Mouse (Mus musculus) myocyte (in vitro differentiated cells): ENCODE data around the gene Nptxr. TPM values are rescaled to one million over a fixed set of nuclear protein-coding genes. Genes with fewer than 3 reads are reported as not detected.

Experiments
- H3K27me3 ChIP-seq: one replicate; pipeline ENCODE4 v1.6.1; 2011; ENCODE audit not compliant: control insufficient read depth, insufficient read depth, insufficient read length
- H3K36me3 ChIP-seq: one replicate; pipeline ENCODE4 v1.6.1; 2011; ENCODE audit not compliant: control insufficient read depth, insufficient read depth
- H3K4me2 ChIP-seq: one replicate; pipeline ENCODE4 v1.6.1; 2011; ENCODE audit warnings: low read depth, control low read depth
- H3K4me3 ChIP-seq: one replicate; pipeline ENCODE4 v1.5.1; 2011; ENCODE audit warnings: mild to moderate bottlenecking, control low read depth, moderate library complexity
- H3K79me2 ChIP-seq: one replicate; pipeline ENCODE4 v1.6.1; 2011; ENCODE audit not compliant: control insufficient read depth, insufficient read depth
- H3ac ChIP-seq: one replicate; pipeline ENCODE4 v1.6.1; 2011; ENCODE audit not compliant: control insufficient read depth, insufficient read length
- CEBPB ChIP-seq: IDR thresholded peaks from 2 replicates; pipeline ENCODE4 v1.6.1; 2011; ENCODE audit warnings: mild to moderate bottlenecking, moderate library complexity; ENCODE audit not compliant: poor library complexity, insufficient read depth, severe bottlenecking
- E2F4 ChIP-seq: IDR thresholded peaks from one replicate; pipeline ENCODE4 v1.6.1; 2011; ENCODE audit warnings: mild to moderate bottlenecking, control low read depth, moderate library complexity; ENCODE audit not compliant: insufficient read depth
- MAX ChIP-seq: IDR thresholded peaks from one replicate; pipeline ENCODE4 v1.6.1; 2011; ENCODE audit warnings: low read depth, mild to moderate bottlenecking, control low read depth
- MYOD1 ChIP-seq, 3 experiments: IDR thresholded peaks; one replicate each; pipeline ENCODE4 v1.6.1; 2011; ENCODE audit warnings: control low read depth in 2 of 3, low read depth in 2 of 3, mild to moderate bottlenecking in 2 of 3, moderate library complexity in 1 of 3; ENCODE audit not compliant: insufficient read length in 2 of 3, control insufficient read depth in 1 of 3
- MYOG ChIP-seq, 3 experiments: IDR thresholded peaks; one replicate each; pipeline ENCODE4 v1.6.1; 2011; ENCODE audit warnings: control low read depth in 2 of 3, low read depth in 2 of 3, mild to moderate bottlenecking in 2 of 3; ENCODE audit not compliant: insufficient read length in 2 of 3, control insufficient read depth in 1 of 3, insufficient read depth in 1 of 3
- POLR2A ChIP-seq: IDR thresholded peaks from one replicate; pipeline ENCODE4 v1.6.1; 2011; ENCODE audit warnings: low read depth, mild to moderate bottlenecking, control low read depth, moderate library complexity; ENCODE audit not compliant: insufficient read length
- POLR2AphosphoS2 ChIP-seq: IDR thresholded peaks from one replicate; pipeline ENCODE4 v1.6.1; 2011; ENCODE audit warnings: low read depth, control low read depth; ENCODE audit not compliant: insufficient read length
- REST ChIP-seq: IDR thresholded peaks from one replicate; pipeline ENCODE4 v1.6.1; 2011; ENCODE audit warnings: mild to moderate bottlenecking, control low read depth, moderate library complexity; ENCODE audit not compliant: insufficient read depth, insufficient read length
- SRF ChIP-seq: IDR thresholded peaks from one replicate; pipeline ENCODE4 v1.6.1; 2011; ENCODE audit warnings: low read depth; ENCODE audit not compliant: control insufficient read depth, insufficient read length
- TCF12 ChIP-seq: IDR thresholded peaks from one replicate; pipeline ENCODE4 v1.6.1; 2011; ENCODE audit warnings: mild to moderate bottlenecking, control low read depth; ENCODE audit not compliant: poor library complexity, insufficient read depth, severe bottlenecking
- TCF3 ChIP-seq: IDR thresholded peaks from one replicate; pipeline ENCODE4 v1.6.1; 2011; ENCODE audit warnings: low read depth, control low read depth; ENCODE audit not compliant: insufficient read length
- USF1 ChIP-seq: IDR thresholded peaks from one replicate; pipeline ENCODE4 v1.6.1; 2011; ENCODE audit warnings: low read depth, mild to moderate bottlenecking, control low read depth, moderate library complexity
- polyA plus RNA-seq: library from polyadenylated mRNA; unstranded; fragments of >200 nt; fragmentation: generic; extraction: Trizol; gene quantifications from one replicate; pipeline ENCODE4 v1.2.1, GENCODE M21; 2012; ENCODE audit warnings: missing spikeins

Nptxr gene
- polyA plus RNA-seq, 1 experiment: 14.3 TPM

GRCm38 (mm10) chr15:79775662-79776061, 28.9 kb downstream of the Nptxr start:
- no peak overlapping the region for H3ac ChIP-seq

GRCm38 (mm10) chr15:79774117-79775027, 30.2 kb downstream of the Nptxr start:
- H3K27me3 ChIP-seq: no peaks in the 10 kb centered on the region
- no peaks in the 10 kb centered on the region for H3K36me3 ChIP-seq
- peak overlapping the region; percentile 60 for H3ac ChIP-seq
- peak overlapping the region; percentile 50 for H3K4me3 ChIP-seq
- TF ChIP-seq MYOG (IDR thresholded peaks at IDR 0.05; ENCODE audit: control insufficient read depth in 1 of 3, insufficient read depth in 1 of 3, insufficient read length in 2 of 3, low read depth in 2 of 3) (peak; percentile 17 to 52 (median 28)), E2F4 (no peak), CEBPB (no peak), REST (no peak), SRF (no peak), TCF12 (no peak), MAX (peak; percentile 40), TCF3 (peak; percentile 11), MYOD1 (IDR thresholded peaks at IDR 0.05; ENCODE audit: control insufficient read depth in 1 of 3, insufficient read length in 2 of 3, low read depth in 2 of 3) (peak in 2 of 3 experiments; percentile 1 to 71), POLR2AphosphoS2 (peak; percentile 74), USF1 (no peak), POLR2A (peak; percentile 71)
- H3K4me2 ChIP-seq: peak overlapping the region; percentile 97
- H3K79me2 ChIP-seq: peaks cover 19% of the 10 kb centered on the region

More at GRCm38 (mm10) chr15:79775662-79776061, 28.9 kb downstream of the Nptxr start:
- Histone ChIP-seq H3K27me3 (no peaks in the 10 kb centered on the region), H3K4me3 (no peak overlapping the region), H3K79me2 (peaks cover 10% of the 10 kb centered on the region), H3K4me2 (no peak overlapping the region), H3K36me3 (no peaks in the 10 kb centered on the region)
- TF ChIP-seq POLR2A (no peak), CEBPB (no peak), REST (no peak), TCF3 (no peak), MYOD1 (IDR thresholded peaks at IDR 0.05; ENCODE audit: control insufficient read depth in 1 of 3, insufficient read length in 2 of 3, low read depth in 2 of 3) (no peak), SRF (no peak), MYOG (IDR thresholded peaks at IDR 0.05; ENCODE audit: control insufficient read depth in 1 of 3, insufficient read depth in 1 of 3, insufficient read length in 2 of 3, low read depth in 2 of 3) (no peak), MAX (no peak), TCF12 (no peak), USF1 (no peak), POLR2AphosphoS2 (no peak), E2F4 (no peak)

- Histone ChIP-seq H3ac (no peak overlapping the region), H3K4me3 (no peak overlapping the region), H3K4me2 (peak overlapping the region; percentile 59), H3K36me3 (no peaks in the 10 kb centered on the region), H3K79me2 (peaks cover 27% of the 10 kb centered on the region), H3K27me3 (no peaks in the 10 kb centered on the region)
- TF ChIP-seq CEBPB: 0 out of 2 replicates have a peak, but pooled peaks have one; percentile 4
- no peak for TF ChIP-seq POLR2AphosphoS2
- TF ChIP-seq USF1: no peak
- no peak for TF ChIP-seq REST
- no peak for TF ChIP-seq TCF12
- no peak for TF ChIP-seq MYOG (IDR thresholded peaks at IDR 0.05; ENCODE audit: control insufficient read depth in 1 of 3, insufficient read depth in 1 of 3, insufficient read length in 2 of 3, low read depth in 2 of 3)
- TF ChIP-seq POLR2A: no peak
- TF ChIP-seq E2F4: no peak
- no peak for TF ChIP-seq TCF3
- peak; percentile 89 for TF ChIP-seq SRF
- TF ChIP-seq MYOD1 (IDR thresholded peaks at IDR 0.05; ENCODE audit: control insufficient read depth in 1 of 3, insufficient read length in 2 of 3, low read depth in 2 of 3): no peak
- no peak for TF ChIP-seq MAX
These were observed 33.8 kb downstream of the Nptxr start for GRCm38 (mm10) chr15:79770629-79771240.

- TF ChIP-seq SRF: no peak
- peak in 1 of 3 experiments; percentile 20 for TF ChIP-seq MYOG (IDR thresholded peaks at IDR 0.05; ENCODE audit: control insufficient read depth in 1 of 3, insufficient read depth in 1 of 3, insufficient read length in 2 of 3, low read depth in 2 of 3)
- Histone ChIP-seq H3K27me3 (no peaks in the 10 kb centered on the region), H3K4me2 (no peak overlapping the region), H3K79me2 (peaks cover 21% of the 10 kb centered on the region), H3K4me3 (no peak overlapping the region), H3K36me3 (no peaks in the 10 kb centered on the region), H3ac (no peak overlapping the region)
These were observed 36.3 kb downstream of the Nptxr start for GRCm38 (mm10) chr15:79768302-79768701.
